Mouse (Mus musculus): ENCODE results near the gene Gnb3.
"Not testable (repeated sequence)": the region's sequence is repeated elsewhere in the genome, so short reads cannot be mapped to it uniquely, and the experiment has no call there.

Gene Gnb3

GRCm38 (mm10) chr6:124802400-124802799 lies 37.7 kb downstream of the Gnb3 start:
- not testable (repeated sequence) for DNase-seq (ENCODE audit: low spot score)

- no peak for DNase-seq (ENCODE audit: low spot score)
Measured at GRCm38 (mm10) chr6:124796200-124796599, 43.9 kb downstream of the Gnb3 start.

GRCm38 (mm10) chr6:124795781-124796180 lies 44.3 kb downstream of the Gnb3 start:
- DNase-seq (ENCODE audit: low spot score), result no peak

GRCm38 (mm10) chr6:124791911-124792310 lies 48.2 kb downstream of the Gnb3 start:
- no peak for DNase-seq (ENCODE audit: low spot score)

- no peak for DNase-seq (ENCODE audit: low spot score)
Measured at GRCm38 (mm10) chr6:124790121-124790520, 50.0 kb downstream of the Gnb3 start.

GRCm38 (mm10) chr6:124789519-124789918 lies 50.6 kb downstream of the Gnb3 start:
- DNase-seq (ENCODE audit: low spot score), result no peak

- no peak for DNase-seq (ENCODE audit: low spot score)
Measured at GRCm38 (mm10) chr6:124787722-124788121, 52.4 kb downstream of the Gnb3 start.

GRCm38 (mm10) chr6:124786756-124787420 lies 53.2 kb downstream of the Gnb3 start:
- DNase-seq (ENCODE audit: low spot score), result no peak
